ENCODE assay signal across 8 mouse cellular contexts in the genomic region with DNA sequence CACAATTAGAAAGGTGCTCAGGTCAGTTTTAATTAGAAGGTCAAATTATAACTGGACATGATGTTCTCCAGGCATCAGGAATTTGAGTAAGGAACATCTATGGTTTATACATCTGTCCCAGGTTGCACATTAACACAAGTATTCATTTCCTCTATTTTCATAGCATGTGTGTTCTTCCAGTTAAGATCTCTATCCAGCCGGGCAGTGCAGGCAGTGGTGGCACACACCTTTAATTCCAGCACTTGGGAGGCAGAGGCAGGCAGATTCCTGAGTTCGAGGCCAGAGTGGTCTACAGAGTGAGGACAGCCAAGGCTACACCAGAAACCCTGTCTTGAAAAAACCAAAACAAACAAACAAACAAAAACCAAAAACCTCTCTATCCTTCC. TPM values are rescaled to one million over a fixed set of nuclear protein-coding genes. Genes with fewer than 3 reads are reported as not detected.
DNase-seq lines count a peak whose midpoint lies in the region; ATAC-seq and TF ChIP-seq lines count a peak whose summit lies in the region.

No protein-coding gene starts in this region.

- no peaks in the 10 kb centered on the region for H3K9me3 ChIP-seq in heart, embryonic 13.5 days
- H3K9me3 ChIP-seq in ES-Bruce4 (replicated peaks; ENCODE audit: control insufficient read depth, insufficient read depth, low read length, poor library complexity, severe bottlenecking): no peaks in the 10 kb centered on the region
- no peaks in the 10 kb centered on the region for H3K9me3 ChIP-seq in megakaryocyte, embryonic 14.5 days

- TF ChIP-seq POLR2A in ES-Bruce4 (IDR thresholded peaks at IDR 0.05; ENCODE audit: insufficient read depth, low read length): no peak

- TF ChIP-seq CTCF in ES-Bruce4 (IDR thresholded peaks at IDR 0.05; ENCODE audit: low read depth, low read length): no peak

- H3K9ac ChIP-seq in heart, embryonic 13.5 days: no peak overlapping the region
- H3K9ac ChIP-seq in ES-Bruce4 (ENCODE audit: low read depth, poor library complexity, severe bottlenecking): 0 out of 2 replicates have a peak overlapping the region, but pooled peaks have one; percentile 19

- peak overlapping the region; percentile 82 for H3K4me2 ChIP-seq in heart, embryonic 13.5 days

- DNase-seq in heart, adult 18-20 months: no peak
- DNase-seq in frontal cortex, adult 2 months (ENCODE audit: extremely low spot score in 1 of 2, low spot score in 1 of 2): no peak
- no peak for DNase-seq in layer of hippocampus, postnatal 36 days
- DNase-seq in left cerebral cortex, postnatal 25 days (ENCODE audit: low spot score in 2 of 2): no peak

- no peak for TF ChIP-seq EP300 in ES-Bruce4 (IDR thresholded peaks at IDR 0.05; ENCODE audit: insufficient read depth, low read depth, low read length)

- 51% methylated on average over 2 of the region's 2 CpGs for WGBS in heart, embryonic 13.5 days

- peak overlapping the region; percentile 86 for H3K4me3 ChIP-seq in heart, embryonic 13.5 days
- H3K4me3 ChIP-seq in ES-Bruce4 (ENCODE audit: low read depth, low read length): peak overlapping the region; percentile 26; the same call in 1 of the 2 replicates
- peak overlapping the region; percentile 98 for H3K4me3 ChIP-seq in megakaryocyte, embryonic 14.5 days (replicated peaks)

- no peaks in the 10 kb centered on the region for H3K27me3 ChIP-seq in heart, embryonic 13.5 days (replicated peaks)
- H3K27me3 ChIP-seq in ES-Bruce4 (ENCODE audit: control insufficient read depth, insufficient read depth, low read length, poor library complexity, severe bottlenecking): no peaks in the 10 kb centered on the region
- no peaks in the 10 kb centered on the region for H3K27me3 ChIP-seq in megakaryocyte, embryonic 14.5 days (replicated peaks)

- H3K27ac ChIP-seq in heart, embryonic 13.5 days (replicated peaks): peak overlapping the region; percentile 100; the same call in 1 of the 2 replicates
- H3K27ac ChIP-seq in ES-Bruce4 (ENCODE audit: insufficient read depth, low read length): peak overlapping the region; percentile 43; the same call in 1 of the 2 replicates

- peaks cover 34% of the 10 kb centered on the region for H3K4me1 ChIP-seq in heart, embryonic 13.5 days
- no peaks in the 10 kb centered on the region for H3K4me1 ChIP-seq in ES-Bruce4 (ENCODE audit: control insufficient read depth, insufficient read depth, low read length)
- peaks cover 55% of the 10 kb centered on the region for H3K4me1 ChIP-seq in megakaryocyte, embryonic 14.5 days

- H3K36me3 ChIP-seq in heart, embryonic 13.5 days: peaks cover 8% of the 10 kb centered on the region
- peaks cover 7% of the 10 kb centered on the region; the same call in 1 of the 2 replicates for H3K36me3 ChIP-seq in ES-Bruce4 (ENCODE audit: control insufficient read depth, insufficient read depth, low read length, poor library complexity, severe bottlenecking)
- peaks cover 26% of the 10 kb centered on the region for H3K36me3 ChIP-seq in megakaryocyte, embryonic 14.5 days (replicated peaks; ENCODE audit: low read length)

- intact Hi-C loops in left cerebral cortex, postnatal 25 days (cut with DNase I): no loop called here

- ATAC-seq in heart, embryonic 13.5 days (ENCODE audit: extremely low read depth, insufficient number of reproducible peaks, low FRiP score, low TSS enrichment): no peak
- peak; percentile 49 for ATAC-seq in granulocyte monocyte progenitor cell, adult 5-6 weeks (replicated peaks; ENCODE audit: poor library complexity, severe bottlenecking)

RNA-seq across cellular contexts. Expression of a gene that starts 0.5 kb away (rescaled TPM):
- 0.32 and 1.2 TPM in 2 replicates for polyA plus RNA-seq in heart, embryonic 13.5 days (2015; fragmentation: Nextera tagmentation; extraction: Ambion mirVana)
- total RNA-seq in heart, adult 18-20 months (2021): 1 to 10 TPM; 1.7 to 4.0 TPM
- polyA plus RNA-seq in ES-Bruce4 (2011; ENCODE audit: insufficient read depth, insufficient read length, low read depth, missing spikeins): not detected in 2 replicates
- total RNA-seq in granulocyte monocyte progenitor cell, adult 5-6 weeks (2014; fragmentation: Nextera tagmentation): not detected in 2 replicates
- 4.1 TPM in 1 of 2 replicates, not detected in the other for total RNA-seq in granulocyte monocyte progenitor cell, adult 5-6 weeks (2017)
- polyA plus RNA-seq in megakaryocyte, embryonic 14.5 days (2012; ENCODE audit: insufficient read depth, low replicate concordance): not detected in 2 replicates
- 0.92 TPM in 1 of 2 replicates, not detected in the other for polyA plus RNA-seq in frontal cortex, adult 2 months (2012; rRNA removed)
- total RNA-seq in layer of hippocampus, postnatal 36 days (2021): 1 to 10 TPM in 1 of 2 experiments, not detected in 1; 1.3 TPM
- total RNA-seq in left cerebral cortex, postnatal 25 days (2021): 1 to 10 TPM in 1 of 2 experiments, under 1 TPM in 1; 0.73 to 1.1 TPM

RNA-seq across cellular contexts. Expression of a gene that starts 15.8 kb away (rescaled TPM):
- 25.3 and 27.4 TPM in 2 replicates for polyA plus RNA-seq in heart, embryonic 13.5 days (2015; fragmentation: Nextera tagmentation; extraction: Ambion mirVana)
- 10 to 100 TPM; 12.5 to 12.9 TPM for total RNA-seq in heart, adult 18-20 months (2021)
- 31.1 and 32.2 TPM in 2 replicates for polyA plus RNA-seq in ES-Bruce4 (2011; ENCODE audit: insufficient read depth, insufficient read length, low read depth, missing spikeins)
- 33.3 and 43.5 TPM in 2 replicates for total RNA-seq in granulocyte monocyte progenitor cell, adult 5-6 weeks (2014; fragmentation: Nextera tagmentation)
- 18.5 and 19.1 TPM in 2 replicates for total RNA-seq in granulocyte monocyte progenitor cell, adult 5-6 weeks (2017)
- 21.5 and 34.8 TPM in 2 replicates for polyA plus RNA-seq in megakaryocyte, embryonic 14.5 days (2012; ENCODE audit: insufficient read depth, low replicate concordance)
- 50.6 and 51.6 TPM in 2 replicates for polyA plus RNA-seq in frontal cortex, adult 2 months (2012; rRNA removed)
- 10 to 100 TPM; 40.3 to 40.6 TPM for total RNA-seq in layer of hippocampus, postnatal 36 days (2021)
- total RNA-seq in left cerebral cortex, postnatal 25 days (2021): 10 to 100 TPM; 36.4 to 40.1 TPM

RNA-seq across cellular contexts. Expression of a gene that starts 15.8 kb away (rescaled TPM):
- 15.1 and 16.6 TPM in 2 replicates for polyA plus RNA-seq in heart, embryonic 13.5 days (2015; fragmentation: Nextera tagmentation; extraction: Ambion mirVana)
- total RNA-seq in heart, adult 18-20 months (2021): 10 to 100 TPM; 15.1 to 17.6 TPM
- polyA plus RNA-seq in ES-Bruce4 (2011; ENCODE audit: insufficient read depth, insufficient read length, low read depth, missing spikeins): 38.3 and 41.1 TPM in 2 replicates
- 25.1 and 35.3 TPM in 2 replicates for total RNA-seq in granulocyte monocyte progenitor cell, adult 5-6 weeks (2014; fragmentation: Nextera tagmentation)
- 17.9 and 18.3 TPM in 2 replicates for total RNA-seq in granulocyte monocyte progenitor cell, adult 5-6 weeks (2017)
- not detected in 2 replicates for polyA plus RNA-seq in megakaryocyte, embryonic 14.5 days (2012; ENCODE audit: insufficient read depth, low replicate concordance)
- 22.4 and 23.2 TPM in 2 replicates for polyA plus RNA-seq in frontal cortex, adult 2 months (2012; rRNA removed)
- total RNA-seq in layer of hippocampus, postnatal 36 days (2021): 10 to 100 TPM; 28.1 to 32.1 TPM
- total RNA-seq in left cerebral cortex, postnatal 25 days (2021): 10 to 100 TPM; 28.9 to 31.8 TPM

RNA-seq across cellular contexts. Expression of a gene that starts 25.4 kb away (rescaled TPM):
- polyA plus RNA-seq in heart, embryonic 13.5 days (2015; fragmentation: Nextera tagmentation; extraction: Ambion mirVana): 3.2 and 4.0 TPM in 2 replicates
- total RNA-seq in heart, adult 18-20 months (2021): 1 to 10 TPM; 2.9 to 3.0 TPM
- polyA plus RNA-seq in ES-Bruce4 (2011; ENCODE audit: insufficient read depth, insufficient read length, low read depth, missing spikeins): 6.5 and 7.0 TPM in 2 replicates
- 1.7 and 9.8 TPM in 2 replicates for total RNA-seq in granulocyte monocyte progenitor cell, adult 5-6 weeks (2014; fragmentation: Nextera tagmentation)
- total RNA-seq in granulocyte monocyte progenitor cell, adult 5-6 weeks (2017): 2.2 TPM in 2 replicates
- 0.22 TPM in 1 of 2 replicates, not detected in the other for polyA plus RNA-seq in megakaryocyte, embryonic 14.5 days (2012; ENCODE audit: insufficient read depth, low replicate concordance)
- 6.9 and 7.4 TPM in 2 replicates for polyA plus RNA-seq in frontal cortex, adult 2 months (2012; rRNA removed)
- total RNA-seq in layer of hippocampus, postnatal 36 days (2021): 1 to 10 TPM; 5.2 to 5.7 TPM
- total RNA-seq in left cerebral cortex, postnatal 25 days (2021): 1 to 10 TPM; 4.0 to 4.3 TPM

RNA-seq across cellular contexts. Expression of a gene that starts 33.3 kb away (rescaled TPM):
- polyA plus RNA-seq in heart, embryonic 13.5 days (2015; fragmentation: Nextera tagmentation; extraction: Ambion mirVana): 6.9 and 7.6 TPM in 2 replicates
- total RNA-seq in heart, adult 18-20 months (2021): 1 to 10 TPM; 4.2 to 7.4 TPM
- polyA plus RNA-seq in ES-Bruce4 (2011; ENCODE audit: insufficient read depth, insufficient read length, low read depth, missing spikeins): 11.6 and 12.6 TPM in 2 replicates
- total RNA-seq in granulocyte monocyte progenitor cell, adult 5-6 weeks (2014; fragmentation: Nextera tagmentation): 53.7 and 60.9 TPM in 2 replicates
- 26.4 and 43.8 TPM in 2 replicates for total RNA-seq in granulocyte monocyte progenitor cell, adult 5-6 weeks (2017)
- 7.0 and 14.6 TPM in 2 replicates for polyA plus RNA-seq in megakaryocyte, embryonic 14.5 days (2012; ENCODE audit: insufficient read depth, low replicate concordance)
- 14.3 and 16.9 TPM in 2 replicates for polyA plus RNA-seq in frontal cortex, adult 2 months (2012; rRNA removed)
- 10 to 100 TPM; 12.0 to 17.3 TPM for total RNA-seq in layer of hippocampus, postnatal 36 days (2021)
- total RNA-seq in left cerebral cortex, postnatal 25 days (2021): 10 to 100 TPM in 1 of 2 experiments, 1 to 10 TPM in 1; 9.4 to 17.9 TPM

Comparison
In these comparisons a context has a peak if more than half of its experiments do, and no peak if none do; other contexts are left out.
1. H3K4me3 ChIP-seq: peak in every context shown above with its lines; median percentile 98 in megakaryocyte, embryonic 14.5 days; 86 in heart, embryonic 13.5 days; 26 in ES-Bruce4.